Mouse (Mus musculus) adrenal gland, adult 18-20 months (tissue): Measurements from ENCODE around the gene Ssh2. TPM values are rescaled to one million over a fixed set of nuclear protein-coding genes. Genes with fewer than 3 reads are reported as not detected.

Experiments
- DNase-seq, 2 experiments: peaks; one replicate each; pipeline ENCODE4 v3.0.0; 2021 to 2022; ENCODE audit warnings: low spot score in 2 of 2
- total RNA-seq, 2 experiments: library from RNA; stranded (reverse); gene quantifications; 1 replicate in 1 of 2; 2 replicates in 1 of 2; pipeline ENCODE4 v1.2.3; 2021

Ssh2 gene
- total RNA-seq, 2 experiments from 2014 or later, result 19.5 to 22.3 TPM

GRCm38 (mm10) chr11:77505291-77505980, 289.3 kb downstream of the Ssh2 start:
- DNase-seq, result no peak

- peak in 1 of 2 experiments; percentile 22 for DNase-seq
Observed at GRCm38 (mm10) chr11:77506273-77506672, 290.2 kb downstream of the Ssh2 start.

- DNase-seq, result peak in 1 of 2 experiments; percentile 17
Observed at GRCm38 (mm10) chr11:77506941-77507340, 290.9 kb downstream of the Ssh2 start.

- DNase-seq, result peak in 1 of 2 experiments; percentile 20
Observed at GRCm38 (mm10) chr11:77507426-77507825, 291.3 kb downstream of the Ssh2 start.

GRCm38 (mm10) chr11:77508068-77509021, 292.3 kb downstream of the Ssh2 start:
- DNase-seq, result peak; percentile 83 to 90

Other genes starting within 250 kb of the Ssh2 start
- gene Slc6a4, start 217.7 kb upstream of the Ssh2 start, total RNA-seq, result 10 to 100 TPM; 40.7 to 45.6 TPM
- gene Nsrp1, start 137.9 kb upstream of the Ssh2 start, total RNA-seq, result 10 to 100 TPM; 21.0 to 28.0 TPM
- gene Efcab5, start 27.3 kb upstream of the Ssh2 start, total RNA-seq, result under 1 TPM; 0.22 to 0.80 TPM
- 1 to 10 TPM; 2.0 to 2.9 TPM for gene Coro6, start 246.1 kb downstream of the Ssh2 start, total RNA-seq